Mouse (Mus musculus) hindbrain, embryonic 11.5 days (tissue): ENCODE results near the gene Fbxl5. TPM values are rescaled to one million over a fixed set of nuclear protein-coding genes. Genes with fewer than 3 reads are reported as not detected.
A peak's percentile ranks its signal among the peaks of the same experiment; 100 is the strongest.

ENCODE experiments used
- ATAC-seq: fragments of 200-750 bp; cut with Nextera tagmentation; 2 replicates; pipeline ENCODE4 v1.8.0; 2017; ENCODE audit warnings: mild to moderate bottlenecking, moderate TSS enrichment, moderate library complexity; ENCODE audit not compliant: low FRiP score
- DNase-seq: peaks from one replicate; pipeline ENCODE4 v3.0.0-alpha.2; 2015; ENCODE audit warnings: low spot score
- H3K27ac ChIP-seq: fragments of 300-500 bp; sonication (generic); 2 replicates; pipeline ENCODE4 v1.5.1; 2014; ENCODE audit warnings: mild to moderate bottlenecking, low read depth, low read length
- H3K27me3 ChIP-seq: fragments of 300-500 bp; sonication (generic); 2 replicates; pipeline ENCODE4 v1.6.1; 2014; ENCODE audit warnings: mild to moderate bottlenecking, low read length, moderate library complexity, mixed read lengths; ENCODE audit not compliant: control insufficient read depth, insufficient read depth
- H3K36me3 ChIP-seq: fragments of 300-500 bp; sonication (generic); 2 replicates; pipeline ENCODE4 v1.6.1; 2014; ENCODE audit warnings: mild to moderate bottlenecking, low read length, moderate library complexity, mixed read lengths; ENCODE audit not compliant: control insufficient read depth, insufficient read depth
- H3K4me1 ChIP-seq: fragments of 300-500 bp; sonication (generic); replicated peaks from 2 replicates; pipeline ENCODE4 v1.6.1; 2014; ENCODE audit warnings: low read length, mixed read lengths; ENCODE audit not compliant: control insufficient read depth, insufficient read depth
- H3K4me2 ChIP-seq: fragments of 300-500 bp; sonication (generic); replicated peaks from 2 replicates; pipeline ENCODE4 v1.6.1; 2014; ENCODE audit warnings: mild to moderate bottlenecking, low read depth, low read length
- H3K4me3 ChIP-seq: fragments of 300-500 bp; sonication (generic); 2 replicates; pipeline ENCODE4 v1.5.1; 2014; ENCODE audit warnings: low read depth, low read length
- H3K9ac ChIP-seq: fragments of 300-500 bp; sonication (generic); 2 replicates; pipeline ENCODE4 v1.6.1; 2014; ENCODE audit warnings: low read depth, low read length
- H3K9me3 ChIP-seq: fragments of 300-500 bp; sonication (generic); 2 replicates; pipeline ENCODE4 v1.6.1; 2016; ENCODE audit warnings: low read length; ENCODE audit not compliant: control insufficient read depth
- WGBS: fragments of 180-500 bp; shearing (Covaris S2); extraction: QIAGEN DNeasy Blood & Tissue Kit; methylation state at CpG from one replicate; pipeline ENCODE4 v1.1.7; 2014; 5-methylcytosine and 5-hydroxymethylcytosine counted together
- polyA plus RNA-seq: library from polyadenylated mRNA; unstranded; fragments of >200 nt; fragmentation: Nextera tagmentation; extraction: Ambion mirVana; gene quantifications from 2 replicates; pipeline ENCODE4 v1.2.1, GENCODE M21; 2014

Fbxl5 gene
- polyA plus RNA-seq, 1 experiment from 2014 or later = 66.3 TPM

GRCm38 (mm10) chr5:43855769-43856168, 34.3 kb upstream of the Fbxl5 start:
- 89% methylated on average over 2 of the region's 2 CpGs for WGBS
- no peaks in the 10 kb centered on the region for H3K4me1 ChIP-seq
- DNase-seq (no peak), ATAC-seq (no peak)
- no peak overlapping the region for H3K9ac ChIP-seq
- H3K27ac ChIP-seq = no peak overlapping the region
- H3K27me3 ChIP-seq = no peaks in the 10 kb centered on the region
- H3K4me2 ChIP-seq = no peak overlapping the region
- H3K9me3 ChIP-seq = no peaks in the 10 kb centered on the region
- H3K36me3 ChIP-seq = no peaks in the 10 kb centered on the region
- no peak overlapping the region for H3K4me3 ChIP-seq

DNA sequence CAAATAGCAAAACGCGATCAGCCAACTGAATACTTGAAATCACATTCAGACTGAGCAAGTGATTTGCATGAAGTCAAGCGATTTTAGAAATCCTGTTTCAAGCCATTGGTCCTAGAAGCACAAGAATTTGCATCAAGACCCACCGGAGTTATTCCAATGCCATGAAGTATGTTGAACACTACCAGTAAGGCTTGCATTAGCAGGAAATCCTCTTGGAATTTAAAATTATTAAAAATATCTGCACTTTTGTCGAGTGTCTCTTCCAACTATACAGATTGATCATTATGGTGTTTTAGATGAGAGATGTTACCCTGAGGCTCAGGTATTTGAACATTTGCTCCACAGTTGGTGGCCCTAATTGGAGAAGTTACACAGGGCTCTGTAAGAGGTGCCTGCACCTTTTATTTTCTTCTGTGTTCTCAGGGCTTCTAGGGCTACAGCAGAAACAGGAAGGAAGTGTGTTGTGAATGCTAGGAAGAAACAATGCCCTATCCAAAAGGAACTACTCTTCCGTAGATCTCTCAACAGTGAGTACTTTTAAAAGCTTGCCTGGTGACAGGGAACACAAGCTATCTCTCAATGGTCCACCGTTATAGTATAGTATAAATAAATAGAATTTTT, 32.5 kb upstream of the Fbxl5 start:
- ATAC-seq (no peak), DNase-seq (no peak)
- H3K4me2 ChIP-seq = no peak overlapping the region
- no peaks in the 10 kb centered on the region for H3K27me3 ChIP-seq
- H3K4me1 ChIP-seq = no peaks in the 10 kb centered on the region
- 83% methylated on average over 7 of the region's 7 CpGs for WGBS
- H3K36me3 ChIP-seq = no peaks in the 10 kb centered on the region
- H3K27ac ChIP-seq = no peak overlapping the region
- H3K4me3 ChIP-seq = no peak overlapping the region
- H3K9ac ChIP-seq = no peak overlapping the region
- H3K9me3 ChIP-seq = no peaks in the 10 kb centered on the region

DNA sequence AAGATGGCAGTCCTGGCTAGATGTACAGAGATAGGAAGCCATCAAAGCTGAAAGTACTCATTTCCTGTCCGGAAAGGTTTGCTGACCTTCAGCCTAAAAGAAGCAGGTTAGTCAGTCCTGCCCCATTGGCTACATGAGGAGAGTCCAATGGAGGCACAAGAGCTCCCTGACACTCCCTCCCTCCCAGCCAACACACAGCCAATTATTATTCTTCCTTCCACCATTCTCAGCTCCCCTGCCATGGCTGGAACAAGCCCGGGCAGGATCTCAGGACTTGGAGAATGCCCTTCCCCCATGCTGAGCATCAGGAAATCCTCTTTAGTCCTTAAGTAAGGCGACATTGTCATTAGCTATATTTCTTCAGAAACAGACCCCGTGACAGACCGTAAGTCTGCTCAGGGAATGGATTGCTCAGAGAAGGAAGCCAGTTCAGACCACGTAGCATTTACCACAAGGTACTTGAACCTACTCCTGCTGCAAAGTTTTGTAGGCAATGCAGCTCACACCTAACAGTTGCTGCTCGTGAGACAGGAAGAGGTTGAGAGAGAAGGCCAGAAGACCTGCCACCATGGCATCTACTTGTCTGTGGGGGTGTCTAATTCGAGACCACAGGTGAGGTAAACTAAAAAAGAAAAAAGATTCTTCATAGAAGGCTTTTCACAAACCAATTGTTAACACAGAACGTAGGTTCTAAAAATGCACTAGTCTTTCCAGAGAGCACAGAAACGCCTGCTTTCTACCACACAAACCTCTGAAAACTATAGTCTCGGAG, 31.8 kb upstream of the Fbxl5 start:
- H3K9ac ChIP-seq = no peak overlapping the region
- H3K36me3 ChIP-seq = no peaks in the 10 kb centered on the region
- 81% methylated on average over 11 of the region's 11 CpGs for WGBS
- no peak overlapping the region for H3K4me2 ChIP-seq
- no peaks in the 10 kb centered on the region for H3K4me1 ChIP-seq
- H3K27ac ChIP-seq = no peak overlapping the region
- DNase-seq (no peak), ATAC-seq (no peak)
- H3K4me3 ChIP-seq = no peak overlapping the region
- H3K9me3 ChIP-seq = no peaks in the 10 kb centered on the region
- no peaks in the 10 kb centered on the region for H3K27me3 ChIP-seq

- Histone ChIP-seq H3K4me3 (no peak overlapping the region), H3K9ac (no peak overlapping the region), H3K4me1 (no peaks in the 10 kb centered on the region), H3K36me3 (no peaks in the 10 kb centered on the region), H3K27me3 (no peaks in the 10 kb centered on the region), H3K9me3 (no peaks in the 10 kb centered on the region), H3K27ac (no peak overlapping the region), H3K4me2 (no peak overlapping the region)
- ATAC-seq = no peak
- DNase-seq = no peak
- WGBS = 84% methylated on average over 3 of the region's 3 CpGs
Measured at GRCm38 (mm10) chr5:43848275-43848674, 26.8 kb upstream of the Fbxl5 start.

- Histone ChIP-seq H3K27me3 (no peaks in the 10 kb centered on the region), H3K4me2 (no peak overlapping the region), H3K4me3 (no peak overlapping the region), H3K4me1 (no peaks in the 10 kb centered on the region), H3K9me3 (no peaks in the 10 kb centered on the region), H3K9ac (no peak overlapping the region), H3K36me3 (no peaks in the 10 kb centered on the region), H3K27ac (no peak overlapping the region)
- no peak for ATAC-seq
- no peak for DNase-seq
Measured at GRCm38 (mm10) chr5:43847555-43847954, 26.1 kb upstream of the Fbxl5 start.

DNA sequence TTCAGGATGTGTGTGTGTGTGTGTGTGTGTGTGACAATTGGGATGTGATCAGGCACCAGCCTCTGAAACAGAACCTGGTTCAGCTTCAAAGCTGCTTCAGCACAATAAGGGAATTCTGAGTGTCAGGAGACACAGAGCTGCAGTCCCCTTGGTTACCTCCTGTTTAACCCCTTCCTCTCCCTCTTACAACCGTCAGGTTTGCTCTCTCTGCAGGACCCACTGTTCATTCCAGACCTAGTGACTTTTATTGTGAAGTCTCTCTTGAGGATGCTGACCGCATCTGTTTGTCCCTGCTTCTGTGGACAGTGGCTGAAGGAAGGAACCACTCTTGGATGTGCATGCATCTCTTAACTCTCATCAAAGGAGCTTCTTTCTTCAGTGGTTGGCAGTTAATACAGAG, 24.8 kb upstream of the Fbxl5 start:
- 19% methylated on average over 2 of the region's 2 CpGs for WGBS
- Histone ChIP-seq H3K9ac (no peak overlapping the region), H3K4me2 (no peak overlapping the region), H3K4me1 (no peaks in the 10 kb centered on the region), H3K27ac (no peak overlapping the region), H3K27me3 (no peaks in the 10 kb centered on the region), H3K9me3 (no peaks in the 10 kb centered on the region), H3K36me3 (no peaks in the 10 kb centered on the region), H3K4me3 (no peak overlapping the region)
- ATAC-seq = peak; percentile 19; the same call in 1 of the 2 replicates
- DNase-seq = peak; percentile 16

DNA sequence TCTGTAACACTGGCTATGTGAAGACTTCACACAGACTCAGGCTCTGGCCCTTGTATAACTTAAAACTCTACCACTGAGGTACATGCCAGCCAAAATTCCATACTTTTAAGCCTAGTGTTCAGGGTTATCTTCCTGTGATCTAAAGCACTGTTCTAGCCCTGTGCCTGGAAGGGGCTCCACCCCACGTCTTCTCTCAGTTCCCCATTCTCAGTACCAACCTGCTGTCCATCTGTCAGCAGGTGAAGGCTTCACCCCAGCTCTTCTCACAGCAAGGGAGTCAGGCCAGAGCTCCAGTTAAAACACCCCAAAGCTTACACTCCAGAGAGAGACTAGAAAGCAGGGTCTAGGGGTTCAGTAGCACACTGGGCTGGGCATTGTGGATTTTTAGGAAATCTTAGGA, 24.2 kb upstream of the Fbxl5 start:
- 66% methylated on average over 1 of the region's 1 CpGs for WGBS
- H3K36me3 ChIP-seq = no peaks in the 10 kb centered on the region
- no peaks in the 10 kb centered on the region for H3K9me3 ChIP-seq
- H3K4me1 ChIP-seq = no peaks in the 10 kb centered on the region
- H3K4me2 ChIP-seq = no peak overlapping the region
- no peak overlapping the region for H3K27ac ChIP-seq
- ATAC-seq (no peak), DNase-seq (no peak)
- H3K4me3 ChIP-seq = no peak overlapping the region
- no peak overlapping the region for H3K9ac ChIP-seq
- no peaks in the 10 kb centered on the region for H3K27me3 ChIP-seq

- Histone ChIP-seq H3K27me3 (no peaks in the 10 kb centered on the region), H3K4me3 (no peak overlapping the region), H3K9me3 (no peaks in the 10 kb centered on the region), H3K4me2 (no peak overlapping the region), H3K27ac (no peak overlapping the region), H3K9ac (no peak overlapping the region), H3K36me3 (no peaks in the 10 kb centered on the region), H3K4me1 (no peaks in the 10 kb centered on the region)
- DNase-seq (no peak), ATAC-seq (no peak)
- 91% methylated on average over 5 of the region's 5 CpGs for WGBS
Measured at GRCm38 (mm10) chr5:43845083-43845482, 23.6 kb upstream of the Fbxl5 start.

DNA sequence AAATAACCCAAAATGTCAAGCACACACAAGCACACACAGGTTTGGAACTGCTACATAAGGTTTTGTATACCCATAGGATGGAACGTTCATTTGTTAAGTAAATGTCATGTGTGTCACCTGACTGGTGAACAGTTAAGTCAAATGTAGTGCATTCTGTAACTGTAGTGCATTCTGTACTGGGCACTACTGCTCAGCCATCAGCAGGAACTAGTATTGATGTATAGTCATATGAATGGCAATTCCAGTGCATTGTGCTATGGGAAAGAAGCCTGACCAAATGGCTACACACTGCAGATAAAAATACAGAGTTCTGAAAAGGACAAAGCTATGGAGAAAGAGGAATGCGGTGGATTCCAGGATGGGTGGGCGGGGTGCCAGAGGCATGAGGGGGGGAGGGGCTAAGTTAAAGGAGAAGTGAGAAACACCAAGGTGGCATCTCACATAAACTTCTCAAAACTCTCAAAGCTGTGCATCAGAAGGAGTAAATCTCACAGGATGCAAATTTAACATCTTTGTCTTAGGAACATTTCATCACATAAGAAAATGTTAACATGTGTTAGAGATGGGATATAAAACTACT, 21.2 kb upstream of the Fbxl5 start:
- Histone ChIP-seq H3K27ac (no peak overlapping the region), H3K4me2 (no peak overlapping the region), H3K9ac (no peak overlapping the region), H3K36me3 (no peaks in the 10 kb centered on the region), H3K4me1 (no peaks in the 10 kb centered on the region), H3K27me3 (no peaks in the 10 kb centered on the region), H3K9me3 (no peaks in the 10 kb centered on the region), H3K4me3 (no peak overlapping the region)
- 72% methylated on average over 3 of the region's 3 CpGs for WGBS
- ATAC-seq (no peak), DNase-seq (no peak)
